ENCODE assay signal across 9 mouse cellular contexts in genomic region chr9:58113279-58113884, GRCm38 (mm10). TPM values are rescaled to one million over a fixed set of nuclear protein-coding genes. Genes with fewer than 3 reads are reported as not detected.
DNase-seq lines count a peak whose midpoint lies in the region; ATAC-seq and TF ChIP-seq lines count a peak whose summit lies in the region.
"Had no signal": no experiment of that assay in that cellular context is flagged by ENCODE, and none has a peak within 500 bp of the region (broad histone marks: within the 10 kb centered on the region; RNA-seq: fewer than 3 reads in every experiment).

No protein-coding gene starts in this region.

- H3K9me3 ChIP-seq in lung, embryonic 14.5 days (ENCODE audit: low read depth, low read length): no peaks in the 10 kb centered on the region
- no peaks in the 10 kb centered on the region for H3K9me3 ChIP-seq in embryonic facial prominence, embryonic 15.5 days (replicated peaks)
- no peaks in the 10 kb centered on the region for H3K9me3 ChIP-seq in kidney, embryonic 15.5 days (replicated peaks)
- H3K9me3 ChIP-seq in neural tube, embryonic 13.5 days: no peaks in the 10 kb centered on the region

- WGBS in lung, embryonic 14.5 days: 8% methylated on average over 22 of the region's 22 CpGs
- 5% methylated on average over 22 of the region's 22 CpGs for WGBS in embryonic facial prominence, embryonic 15.5 days
- 5% methylated on average over 22 of the region's 22 CpGs for WGBS in kidney, embryonic 15.5 days
- 2% methylated on average over 22 of the region's 22 CpGs for WGBS in neural tube, embryonic 13.5 days

- DNase-seq in lung, embryonic 14.5 days: peak; percentile 47
- no peak for DNase-seq in lung, postnatal 14 days
- no peak for DNase-seq in urinary bladder, postnatal 36 days (ENCODE audit: low spot score in 2 of 2)
- DNase-seq in urinary bladder, postnatal 10 days (ENCODE audit: low spot score): no peak
- DNase-seq in spleen, postnatal 10 days (ENCODE audit: low spot score in 2 of 2): no peak

- ATAC-seq in lung, embryonic 14.5 days (ENCODE audit: insufficient read depth): no peak
- no peak for ATAC-seq in embryonic facial prominence, embryonic 15.5 days (ENCODE audit: insufficient number of reproducible peaks, low FRiP score, low TSS enrichment, low read depth)
- ATAC-seq in kidney, embryonic 15.5 days (replicated peaks; ENCODE audit: low FRiP score): no peak
- ATAC-seq in neural tube, embryonic 13.5 days (ENCODE audit: low read depth): peak; percentile 44

- H3K27ac ChIP-seq in lung, embryonic 14.5 days (ENCODE audit: low read depth): peak overlapping the region; percentile 49; the same call in 1 of the 2 replicates
- H3K27ac ChIP-seq in embryonic facial prominence, embryonic 15.5 days (replicated peaks): no peak overlapping the region
- peak overlapping the region; percentile 76 for H3K27ac ChIP-seq in kidney, embryonic 15.5 days
- peak overlapping the region; percentile 95 for H3K27ac ChIP-seq in neural tube, embryonic 13.5 days (replicated peaks)

- peak overlapping the region; percentile 42 for H3K4me2 ChIP-seq in lung, embryonic 14.5 days
- peak overlapping the region; percentile 42 for H3K4me2 ChIP-seq in embryonic facial prominence, embryonic 15.5 days (replicated peaks)
- H3K4me2 ChIP-seq in kidney, embryonic 15.5 days: peak overlapping the region; percentile 53
- peak overlapping the region; percentile 51 for H3K4me2 ChIP-seq in neural tube, embryonic 13.5 days

- H3K27me3 ChIP-seq in lung, embryonic 14.5 days (ENCODE audit: insufficient read depth, low read length): peaks cover 6% of the 10 kb centered on the region; the same call in 1 of the 2 replicates
- peaks cover 15% of the 10 kb centered on the region for H3K27me3 ChIP-seq in embryonic facial prominence, embryonic 15.5 days
- peaks cover 12% of the 10 kb centered on the region; the same call in 1 of the 2 replicates for H3K27me3 ChIP-seq in kidney, embryonic 15.5 days
- peaks cover 61% of the 10 kb centered on the region for H3K27me3 ChIP-seq in neural tube, embryonic 13.5 days

- TF ChIP-seq CTCF in lung, embryonic 14.5 days (IDR thresholded peaks at IDR 0.05; ENCODE audit: low read depth): no peak

- no peak overlapping the region for H3K4me3 ChIP-seq in lung, embryonic 14.5 days (ENCODE audit: low read depth, low read length)
- peak overlapping the region; percentile 19 for H3K4me3 ChIP-seq in embryonic facial prominence, embryonic 15.5 days (replicated peaks)
- peak overlapping the region; percentile 27 for H3K4me3 ChIP-seq in kidney, embryonic 15.5 days (replicated peaks)
- H3K4me3 ChIP-seq in neural tube, embryonic 13.5 days: peak overlapping the region; percentile 21

- 0 out of 2 replicates have a peak overlapping the region, but pooled peaks have one; percentile 9 for H3K9ac ChIP-seq in lung, embryonic 14.5 days
- H3K9ac ChIP-seq in embryonic facial prominence, embryonic 15.5 days: 0 out of 2 replicates have a peak overlapping the region, but pooled peaks have one; percentile 7
- H3K9ac ChIP-seq in kidney, embryonic 15.5 days: 0 out of 2 replicates have a peak overlapping the region, but pooled peaks have one; percentile 9
- H3K9ac ChIP-seq in neural tube, embryonic 13.5 days: peak overlapping the region; percentile 62

- no peaks in the 10 kb centered on the region for H3K36me3 ChIP-seq in lung, embryonic 14.5 days (ENCODE audit: insufficient read depth)
- H3K36me3 ChIP-seq in embryonic facial prominence, embryonic 15.5 days: no peaks in the 10 kb centered on the region
- H3K36me3 ChIP-seq in kidney, embryonic 15.5 days: no peaks in the 10 kb centered on the region
- no peaks in the 10 kb centered on the region for H3K36me3 ChIP-seq in neural tube, embryonic 13.5 days

- peaks cover 23% of the 10 kb centered on the region for H3K4me1 ChIP-seq in lung, embryonic 14.5 days (ENCODE audit: insufficient read depth)
- H3K4me1 ChIP-seq in embryonic facial prominence, embryonic 15.5 days: peaks cover 37% of the 10 kb centered on the region
- H3K4me1 ChIP-seq in kidney, embryonic 15.5 days: peaks cover 63% of the 10 kb centered on the region
- peaks cover 69% of the 10 kb centered on the region for H3K4me1 ChIP-seq in neural tube, embryonic 13.5 days (replicated peaks)

RNA-seq across cellular contexts. Expression of gene Ccdc33, which starts 5.2 kb away (rescaled TPM):
- not detected in 2 replicates for polyA plus RNA-seq in lung, embryonic 14.5 days (2014; fragmentation: Nextera tagmentation; extraction: Ambion mirVana)
- polyA plus RNA-seq in embryonic facial prominence, embryonic 15.5 days (2015; fragmentation: Nextera tagmentation; extraction: Ambion mirVana): 1.3 and 1.6 TPM in 2 replicates
- polyA plus RNA-seq in kidney, embryonic 15.5 days (2015; fragmentation: Nextera tagmentation; extraction: Ambion mirVana): 0.29 and 0.44 TPM in 2 replicates
- 0.33 and 0.58 TPM in 2 replicates for polyA plus RNA-seq in neural tube, embryonic 13.5 days (2015; fragmentation: Nextera tagmentation; extraction: Ambion mirVana)
- polyA plus RNA-seq: liver, adult 2 months had no signal

RNA-seq across cellular contexts. Expression of gene Stra6, which starts 49.8 kb away (rescaled TPM):
- 3.4 and 4.0 TPM in 2 replicates for polyA plus RNA-seq in lung, embryonic 14.5 days (2014; fragmentation: Nextera tagmentation; extraction: Ambion mirVana)
- 8.7 and 13.9 TPM in 2 replicates for polyA plus RNA-seq in embryonic facial prominence, embryonic 15.5 days (2015; fragmentation: Nextera tagmentation; extraction: Ambion mirVana)
- 28.0 and 29.7 TPM in 2 replicates for polyA plus RNA-seq in kidney, embryonic 15.5 days (2015; fragmentation: Nextera tagmentation; extraction: Ambion mirVana)
- polyA plus RNA-seq in neural tube, embryonic 13.5 days (2015; fragmentation: Nextera tagmentation; extraction: Ambion mirVana): 47.5 and 48.5 TPM in 2 replicates
- polyA plus RNA-seq: liver, adult 2 months had no signal

Comparison
In these comparisons a context has a peak if more than half of its experiments do, and no peak if none do; other contexts are left out.
1. H3K9ac ChIP-seq: peak in every context shown above with its lines; median percentile 62 in neural tube, embryonic 13.5 days; 9 in lung, embryonic 14.5 days; 9 in kidney, embryonic 15.5 days; 7 in embryonic facial prominence, embryonic 15.5 days.